Mouse (Mus musculus): ENCODE data around the gene Aip. TPM values are rescaled to one million over a fixed set of nuclear protein-coding genes. Genes with fewer than 3 reads are reported as not detected.

Aip gene
- polyA plus RNA-seq, 1 experiment from 2014 or later = 68.3 TPM

- peak overlapping the region; percentile 42 for H3K4me3 ChIP-seq (ENCODE audit: low read depth, low read length)
- H3K9ac ChIP-seq (replicated peaks; ENCODE audit: low read length) = peak overlapping the region; percentile 51
- ATAC-seq (replicated peaks; ENCODE audit: insufficient number of reproducible peaks, low FRiP score, low TSS enrichment, low read depth) (no peak), DNase-seq (ENCODE audit: low spot score) (peak; percentile 52)
- H3K4me1 ChIP-seq (ENCODE audit: control insufficient read depth, insufficient read depth, low read length) = peaks cover 4% of the 10 kb centered on the region; the same call in 1 of the 2 replicates
- under 1% methylated on average over 52 of the region's 52 CpGs for WGBS
- no peaks in the 10 kb centered on the region for H3K36me3 ChIP-seq (replicated peaks; ENCODE audit: control insufficient read depth, insufficient read depth, low read depth, low read length)
- no peak overlapping the region for H3K27ac ChIP-seq (replicated peaks; ENCODE audit: low read depth, low read length)
- no peaks in the 10 kb centered on the region for H3K9me3 ChIP-seq (replicated peaks; ENCODE audit: control insufficient read depth, low read length)
- H3K4me2 ChIP-seq (ENCODE audit: low read depth, low read length) = peak overlapping the region; percentile 94
- peaks cover 19% of the 10 kb centered on the region for H3K27me3 ChIP-seq (ENCODE audit: control insufficient read depth, insufficient read depth, low read length)
Observed at GRCm38 (mm10) chr19:4100718-4101261, 24.9 kb downstream of the Aip start.

- Histone ChIP-seq H3K27ac (replicated peaks; ENCODE audit: low read depth, low read length) (no peak within 1 kb of the TSS), H3K9me3 (replicated peaks; ENCODE audit: control insufficient read depth, low read length) (no peaks in the 10 kb centered on the region), H3K4me3 (ENCODE audit: low read depth, low read length) (peak within 1 kb of the TSS; percentile 42), H3K9ac (replicated peaks; ENCODE audit: low read length) (peak within 1 kb of the TSS; percentile 51), H3K27me3 (ENCODE audit: control insufficient read depth, insufficient read depth, low read length) (peaks cover 19% of the 10 kb centered on the region), H3K4me1 (ENCODE audit: control insufficient read depth, insufficient read depth, low read length) (peaks cover 4% of the 10 kb centered on the region; the same call in 1 of the 2 replicates), H3K36me3 (replicated peaks; ENCODE audit: control insufficient read depth, insufficient read depth, low read depth, low read length) (no peaks in the 10 kb centered on the region), H3K4me2 (ENCODE audit: low read depth, low read length) (peak within 1 kb of the TSS; percentile 94)
- peak; percentile 52 for DNase-seq (ENCODE audit: low spot score)
- no peak for ATAC-seq (replicated peaks; ENCODE audit: insufficient number of reproducible peaks, low FRiP score, low TSS enrichment, low read depth)
- WGBS = 1% methylated on average over 52 of the region's 53 CpGs
Observed at GRCm38 (mm10) chr19:4099837-4100717, 25.6 kb downstream of the Aip start, which contains the start of gene Pitpnm1. Pitpnm1 (plus strand) TSS chr19:4099998.

- Histone ChIP-seq H3K9ac (replicated peaks; ENCODE audit: low read length) (no peak overlapping the region), H3K4me1 (ENCODE audit: control insufficient read depth, insufficient read depth, low read length) (peaks cover 4% of the 10 kb centered on the region; the same call in 1 of the 2 replicates), H3K27me3 (ENCODE audit: control insufficient read depth, insufficient read depth, low read length) (peaks cover 19% of the 10 kb centered on the region), H3K9me3 (replicated peaks; ENCODE audit: control insufficient read depth, low read length) (no peaks in the 10 kb centered on the region), H3K36me3 (replicated peaks; ENCODE audit: control insufficient read depth, insufficient read depth, low read depth, low read length) (no peaks in the 10 kb centered on the region), H3K4me2 (ENCODE audit: low read depth, low read length) (no peak overlapping the region), H3K27ac (replicated peaks; ENCODE audit: low read depth, low read length) (no peak overlapping the region), H3K4me3 (ENCODE audit: low read depth, low read length) (no peak overlapping the region)
- 11% methylated on average over 9 of the region's 9 CpGs for WGBS
- ATAC-seq (replicated peaks; ENCODE audit: insufficient number of reproducible peaks, low FRiP score, low TSS enrichment, low read depth) (no peak), DNase-seq (ENCODE audit: low spot score) (peak; percentile 95)
Observed at GRCm38 (mm10) chr19:4099056-4099455, 26.6 kb downstream of the Aip start.

DNA sequence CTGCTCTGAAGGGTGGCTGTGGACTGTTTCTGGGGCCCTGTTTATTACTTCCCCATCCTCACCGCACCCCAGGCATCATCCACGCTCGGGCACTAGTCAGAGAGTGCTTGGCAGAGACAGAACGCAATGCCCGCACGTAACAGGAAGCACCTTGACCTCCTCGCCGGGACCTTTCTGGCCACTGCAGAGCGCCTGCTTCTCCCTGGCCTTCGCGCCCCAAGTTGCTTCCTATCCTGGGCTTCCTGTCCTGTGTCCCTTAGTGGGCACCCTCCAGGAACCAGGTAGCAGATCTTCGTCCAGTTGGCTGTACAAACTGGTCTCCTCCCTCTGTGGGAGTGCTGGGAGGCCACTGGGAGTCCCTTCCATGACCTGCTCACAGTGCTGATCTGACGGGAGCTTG is 27.2 kb downstream of the Aip start:
- ATAC-seq (replicated peaks; ENCODE audit: insufficient number of reproducible peaks, low FRiP score, low TSS enrichment, low read depth) (no peak), DNase-seq (ENCODE audit: low spot score) (no peak)
- no peak overlapping the region for H3K4me3 ChIP-seq (ENCODE audit: low read depth, low read length)
- H3K9me3 ChIP-seq (replicated peaks; ENCODE audit: control insufficient read depth, low read length) = no peaks in the 10 kb centered on the region
- no peak overlapping the region for H3K4me2 ChIP-seq (ENCODE audit: low read depth, low read length)
- H3K4me1 ChIP-seq (ENCODE audit: control insufficient read depth, insufficient read depth, low read length) = peaks cover 4% of the 10 kb centered on the region; the same call in 1 of the 2 replicates
- H3K27me3 ChIP-seq (ENCODE audit: control insufficient read depth, insufficient read depth, low read length) = peaks cover 19% of the 10 kb centered on the region
- WGBS = 83% methylated on average over 13 of the region's 13 CpGs
- no peak overlapping the region for H3K27ac ChIP-seq (replicated peaks; ENCODE audit: low read depth, low read length)
- H3K9ac ChIP-seq (replicated peaks; ENCODE audit: low read length) = no peak overlapping the region
- H3K36me3 ChIP-seq (replicated peaks; ENCODE audit: control insufficient read depth, insufficient read depth, low read depth, low read length) = no peaks in the 10 kb centered on the region

DNA sequence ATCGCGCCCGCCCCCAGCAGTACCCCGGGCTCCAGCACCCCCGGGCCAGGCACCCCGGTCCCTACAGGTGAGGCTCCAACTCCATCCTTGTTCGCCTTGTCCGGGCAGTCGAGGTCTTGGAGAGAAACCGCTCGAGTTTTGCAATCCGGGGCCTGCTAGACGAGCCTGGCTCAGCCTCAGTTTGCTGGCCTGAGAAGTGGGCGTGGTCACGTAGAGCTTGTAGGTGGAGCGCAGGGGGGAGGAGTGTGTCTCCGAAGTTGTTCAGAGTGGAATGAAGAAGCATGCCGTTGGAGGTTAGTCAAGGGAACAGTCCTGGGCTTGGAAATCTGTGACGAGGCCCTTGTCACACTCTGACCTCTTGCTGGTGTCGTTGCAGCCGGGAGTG is 28.2 kb downstream of the Aip start:
- WGBS = 2% methylated on average over 21 of the region's 21 CpGs
- Histone ChIP-seq H3K4me1 (ENCODE audit: control insufficient read depth, insufficient read depth, low read length) (peaks cover 4% of the 10 kb centered on the region; the same call in 1 of the 2 replicates), H3K4me2 (ENCODE audit: low read depth, low read length) (peak overlapping the region; percentile 54), H3K27me3 (ENCODE audit: control insufficient read depth, insufficient read depth, low read length) (peaks cover 19% of the 10 kb centered on the region), H3K36me3 (replicated peaks; ENCODE audit: control insufficient read depth, insufficient read depth, low read depth, low read length) (no peaks in the 10 kb centered on the region), H3K27ac (replicated peaks; ENCODE audit: low read depth, low read length) (no peak overlapping the region), H3K4me3 (ENCODE audit: low read depth, low read length) (peak overlapping the region; percentile 62), H3K9me3 (replicated peaks; ENCODE audit: control insufficient read depth, low read length) (no peaks in the 10 kb centered on the region), H3K9ac (replicated peaks; ENCODE audit: low read length) (peak overlapping the region; percentile 53; the same call in 1 of the 2 replicates)
- ATAC-seq (replicated peaks; ENCODE audit: insufficient number of reproducible peaks, low FRiP score, low TSS enrichment, low read depth) = peak; percentile 17; the same call in 1 of the 2 replicates
- DNase-seq (ENCODE audit: low spot score) = peak; percentile 73

DNA sequence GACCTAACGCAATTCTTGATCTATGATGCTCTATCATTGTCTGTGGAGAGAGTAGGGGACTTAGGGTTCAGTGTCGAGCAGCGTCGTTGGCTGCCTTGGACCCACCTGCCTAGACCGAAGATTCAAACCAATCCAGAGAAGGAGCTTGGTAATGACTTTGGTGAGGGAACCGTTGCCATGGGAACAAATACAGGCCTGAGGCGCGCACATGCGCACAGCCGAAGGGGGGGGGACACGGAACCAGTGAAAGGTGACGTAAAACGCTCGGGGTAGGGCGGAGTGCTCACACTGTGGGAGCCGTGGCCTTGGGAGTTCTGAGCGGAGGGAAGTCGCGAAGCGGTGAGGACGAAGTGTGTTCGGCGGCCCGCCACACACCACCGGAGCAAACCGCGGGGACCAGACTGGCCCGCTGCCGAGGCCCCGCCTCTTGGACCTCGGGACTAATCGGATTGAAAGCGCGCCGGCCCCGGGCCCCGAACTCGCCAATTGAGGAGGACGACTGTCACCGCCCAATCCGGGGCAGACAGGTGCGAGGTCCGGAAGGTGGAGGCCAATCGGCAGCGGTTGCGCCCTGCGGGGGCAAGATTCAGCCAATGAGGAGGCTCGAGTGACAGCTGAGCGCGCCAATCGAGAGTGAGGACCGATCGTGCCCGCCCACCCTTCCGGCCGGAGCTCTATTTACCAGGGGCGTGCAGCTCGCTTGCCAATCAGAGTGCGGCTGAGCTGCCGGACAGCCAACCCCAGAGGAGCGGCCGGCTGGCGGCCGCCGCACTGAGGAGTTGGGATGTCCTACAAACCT is 28.8 kb downstream of the Aip start, which contains the start of gene Cdk2ap2:
Gene Cdk2ap2 (plus strand): TSS at position 541 of the 799 bp plus-strand sequence.
- H3K36me3 ChIP-seq (replicated peaks; ENCODE audit: control insufficient read depth, insufficient read depth, low read depth, low read length) = no peaks in the 10 kb centered on the region
- H3K27ac ChIP-seq (replicated peaks; ENCODE audit: low read depth, low read length) = no peak within 1 kb of the TSS
- H3K9me3 ChIP-seq (replicated peaks; ENCODE audit: control insufficient read depth, low read length) = no peaks in the 10 kb centered on the region
- DNase-seq (ENCODE audit: low spot score) (peak; percentile 99), ATAC-seq (replicated peaks; ENCODE audit: insufficient number of reproducible peaks, low FRiP score, low TSS enrichment, low read depth) (peak; percentile 92)
- peak within 1 kb of the TSS; percentile 62 for H3K4me3 ChIP-seq (ENCODE audit: low read depth, low read length)
- H3K27me3 ChIP-seq (ENCODE audit: control insufficient read depth, insufficient read depth, low read length) = peaks cover 19% of the 10 kb centered on the region
- H3K9ac ChIP-seq (replicated peaks; ENCODE audit: low read length) = peak within 1 kb of the TSS; percentile 53
- peak within 1 kb of the TSS; percentile 70 for H3K4me2 ChIP-seq (ENCODE audit: low read depth, low read length)
- peaks cover 4% of the 10 kb centered on the region; the same call in 1 of the 2 replicates for H3K4me1 ChIP-seq (ENCODE audit: control insufficient read depth, insufficient read depth, low read length)
- WGBS = under 1% methylated on average over 65 of the region's 65 CpGs

DNA sequence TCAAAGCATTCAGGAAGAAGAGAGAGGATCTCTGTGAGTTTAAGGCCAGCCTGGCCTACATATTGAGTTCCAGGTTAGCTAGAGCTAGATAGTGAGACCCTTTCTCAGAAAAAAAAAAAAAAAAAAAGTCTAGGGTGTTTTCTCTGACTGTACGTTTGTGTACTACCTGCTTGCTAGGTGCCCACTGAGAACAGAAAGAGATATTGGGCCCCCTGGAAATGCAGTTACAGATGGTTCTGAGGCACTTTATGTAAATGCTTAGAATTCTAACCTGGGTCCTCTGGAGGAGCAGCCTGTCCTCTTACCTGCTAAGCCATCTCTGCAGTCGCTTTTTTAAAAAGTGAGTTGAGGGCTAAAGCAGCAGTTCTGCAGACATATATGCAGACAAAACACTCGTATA is 29.9 kb downstream of the Aip start:
- ATAC-seq (replicated peaks; ENCODE audit: insufficient number of reproducible peaks, low FRiP score, low TSS enrichment, low read depth) (no peak), DNase-seq (ENCODE audit: low spot score) (no peak)
- WGBS = 78% methylated on average over 3 of the region's 3 CpGs
- Histone ChIP-seq H3K4me3 (ENCODE audit: low read depth, low read length) (no peak overlapping the region), H3K4me2 (ENCODE audit: low read depth, low read length) (no peak overlapping the region), H3K27me3 (ENCODE audit: control insufficient read depth, insufficient read depth, low read length) (peaks cover 11% of the 10 kb centered on the region), H3K9ac (replicated peaks; ENCODE audit: low read length) (no peak overlapping the region), H3K27ac (replicated peaks; ENCODE audit: low read depth, low read length) (no peak overlapping the region), H3K9me3 (replicated peaks; ENCODE audit: control insufficient read depth, low read length) (no peaks in the 10 kb centered on the region), H3K36me3 (replicated peaks; ENCODE audit: control insufficient read depth, insufficient read depth, low read depth, low read length) (no peaks in the 10 kb centered on the region), H3K4me1 (ENCODE audit: control insufficient read depth, insufficient read depth, low read length) (peaks cover 4% of the 10 kb centered on the region; the same call in 1 of the 2 replicates)
